Mouse (Mus musculus): ENCODE results near the gene Onecut1.

The Onecut1 gene

GRCm38 (mm10) chr9:74912619-74913376, 51.1 kb downstream of the Onecut1 start:
- no peak for DNase-seq

- no peak for DNase-seq
These were observed 53.9 kb downstream of the Onecut1 start for GRCm38 (mm10) chr9:74915611-74916010.

GRCm38 (mm10) chr9:74920450-74920849, 58.7 kb downstream of the Onecut1 start:
- no peak for DNase-seq

- DNase-seq: no peak
These were observed 59.7 kb downstream of the Onecut1 start for GRCm38 (mm10) chr9:74921422-74921821.

GRCm38 (mm10) chr9:74922884-74923283, 61.2 kb downstream of the Onecut1 start:
- no peak for DNase-seq

GRCm38 (mm10) chr9:74923291-74923977, 61.7 kb downstream of the Onecut1 start:
- no peak for DNase-seq

DNA sequence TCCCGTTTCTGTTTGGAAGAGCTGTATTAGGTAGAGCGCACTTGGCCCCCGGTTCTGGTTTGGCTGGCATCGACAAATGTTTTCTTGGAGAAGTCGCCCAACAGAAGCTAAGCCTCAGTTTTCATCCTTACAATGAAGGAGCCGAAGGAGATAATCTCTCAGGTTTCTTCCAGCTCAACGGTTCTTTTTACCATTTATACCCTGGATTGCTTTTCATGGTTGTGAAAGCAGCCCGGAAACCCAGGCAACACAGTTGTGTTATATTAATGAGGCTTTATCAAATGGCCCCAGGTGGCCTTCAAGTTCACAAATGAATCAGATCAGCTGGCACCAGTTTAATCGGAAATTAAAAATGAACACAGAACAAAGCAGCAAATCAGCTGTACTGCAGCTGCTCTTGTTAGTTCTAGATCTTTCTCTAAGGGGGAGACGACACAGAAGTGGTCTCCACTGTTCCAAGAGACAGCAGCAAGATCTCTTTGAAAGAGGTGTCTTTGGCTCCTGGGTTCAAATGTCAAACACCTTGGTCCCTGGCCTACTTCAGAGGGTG, 63.6 kb downstream of the Onecut1 start:
- no peak for DNase-seq

DNA sequence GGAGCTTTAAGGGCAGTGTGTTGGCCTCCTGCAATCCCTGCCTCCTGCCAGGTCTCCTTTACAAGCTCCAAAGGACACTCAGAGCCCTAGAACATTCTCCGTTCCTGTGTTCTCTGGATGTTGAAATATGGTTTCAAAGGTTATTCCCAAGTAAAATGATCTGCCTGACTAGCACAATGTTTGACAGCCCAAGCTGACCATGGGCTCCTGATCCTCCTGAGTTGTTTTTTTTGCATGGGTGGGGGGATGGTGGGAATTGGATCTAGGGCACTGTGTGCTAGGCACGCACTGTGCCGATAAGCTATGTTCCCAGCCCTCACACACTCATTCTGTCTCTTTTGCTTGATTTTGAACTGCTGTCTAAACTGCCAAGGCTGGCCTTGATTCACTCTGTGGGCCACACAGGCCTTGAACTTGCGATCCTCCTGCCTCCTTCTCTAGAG, 68.3 kb downstream of the Onecut1 start:
- no peak for DNase-seq

- DNase-seq: no peak
These were observed 68.9 kb downstream of the Onecut1 start for GRCm38 (mm10) chr9:74930653-74931052.

DNA sequence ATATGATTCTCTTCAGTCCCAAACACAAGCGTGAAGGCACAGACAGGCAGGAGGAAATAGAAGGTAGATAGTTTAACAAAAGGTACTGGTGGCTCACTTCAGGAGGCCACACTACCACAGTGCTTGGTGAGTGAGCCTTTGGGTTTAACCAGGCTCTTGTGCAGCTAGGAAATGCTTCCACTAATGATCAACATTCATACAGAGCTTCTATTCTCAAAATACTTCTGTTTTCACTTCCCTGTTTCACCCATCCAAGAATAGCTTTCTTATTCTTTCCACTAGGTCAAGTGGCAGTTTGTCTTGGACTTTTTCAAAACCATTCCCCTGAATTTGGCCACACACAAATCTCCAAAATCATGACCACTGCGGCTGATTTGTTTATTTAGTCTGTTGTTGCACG, 73.6 kb downstream of the Onecut1 start:
- DNase-seq: no peak

DNA sequence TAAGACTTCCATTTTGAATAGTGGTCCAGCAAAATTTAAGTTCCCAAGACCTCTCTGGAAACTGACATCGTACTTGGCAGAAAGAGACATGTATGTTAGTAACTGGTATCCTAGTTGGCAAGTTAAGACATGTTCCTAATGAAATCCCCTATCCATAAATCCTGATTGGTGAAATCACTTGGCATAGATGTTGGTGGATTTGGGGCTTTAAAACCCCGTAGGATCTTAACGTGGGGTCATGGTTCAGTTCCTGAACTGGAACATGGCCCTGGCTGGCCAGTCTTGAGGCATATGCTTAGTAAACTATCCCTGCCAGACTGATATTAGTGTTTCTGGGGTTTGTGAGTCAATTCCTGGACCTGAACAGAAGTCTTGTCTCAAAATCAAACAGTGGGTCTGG, 76.0 kb downstream of the Onecut1 start:
- DNase-seq: no peak

- DNase-seq: no peak
These were observed 77.2 kb downstream of the Onecut1 start for GRCm38 (mm10) chr9:74938670-74939534.

Measured in right cerebral cortex, adult 18-20 months (tissue).